Mouse (Mus musculus) forebrain, postnatal 0 days (tissue): ENCODE data around the gene Gm48551. TPM values are rescaled to one million over a fixed set of nuclear protein-coding genes. Genes with fewer than 3 reads are reported as not detected.

ENCODE experiments used
- ATAC-seq: fragments of 200-750 bp; cut with Nextera tagmentation; 2 replicates; pipeline ENCODE4 v1.8.0; 2017; ENCODE audit warnings: mild to moderate bottlenecking, moderate library complexity
- DNase-seq: peaks from one replicate; pipeline ENCODE4 v3.0.0-alpha.2; 2015
- H3K27ac ChIP-seq: fragments of 300-500 bp; sonication (generic); 2 replicates; pipeline ENCODE4 v1.5.1; 2014; ENCODE audit warnings: low read depth, mild to moderate bottlenecking, antibody characterized with exemption, low read length, moderate library complexity, mixed read lengths
- H3K27me3 ChIP-seq: fragments of 300-500 bp; sonication (generic); 2 replicates; pipeline ENCODE4 v1.6.1; 2014; ENCODE audit warnings: mild to moderate bottlenecking, low read length, mixed read lengths; ENCODE audit not compliant: insufficient read depth
- H3K36me3 ChIP-seq: fragments of 300-500 bp; sonication (generic); 2 replicates; pipeline ENCODE4 v1.6.1; 2014; ENCODE audit warnings: mild to moderate bottlenecking, moderate library complexity; ENCODE audit not compliant: insufficient read depth
- H3K4me1 ChIP-seq: fragments of 300-500 bp; sonication (generic); 2 replicates; pipeline ENCODE4 v1.6.1; 2014; ENCODE audit warnings: antibody characterized with exemption; ENCODE audit not compliant: insufficient read depth
- H3K4me2 ChIP-seq: fragments of 300-500 bp; sonication (generic); 2 replicates; pipeline ENCODE4 v1.6.1; 2014; ENCODE audit warnings: low read depth, mild to moderate bottlenecking, moderate library complexity
- H3K4me3 ChIP-seq: fragments of 300-500 bp; sonication (generic); 2 replicates; pipeline ENCODE4 v1.5.1; 2014; ENCODE audit warnings: low read depth, low read length, mixed read lengths
- H3K9ac ChIP-seq: fragments of 300-500 bp; sonication (generic); 2 replicates; pipeline ENCODE4 v1.6.1; 2014; ENCODE audit warnings: mild to moderate bottlenecking
- H3K9me3 ChIP-seq: fragments of 300-500 bp; sonication (generic); 2 replicates; pipeline ENCODE4 v1.6.1; 2016; ENCODE audit warnings: low read length
- CTCF ChIP-seq: sonication (generic); IDR thresholded peaks from 2 replicates; pipeline ENCODE4 v1.5.1; 2016; ENCODE audit warnings: antibody characterized with exemption, control low read depth, low read depth
- WGBS: fragments of 180-500 bp; shearing (Covaris S2); extraction: QIAGEN DNeasy Blood & Tissue Kit; methylation state at CpG from one replicate; pipeline ENCODE4 v1.1.7; 2014; 5-methylcytosine and 5-hydroxymethylcytosine counted together
- polyA plus RNA-seq: library from polyadenylated mRNA; unstranded; fragments of >200 nt; fragmentation: Nextera tagmentation; extraction: Ambion mirVana; gene quantifications from 2 replicates; pipeline ENCODE4 v1.2.1, GENCODE M21; 2015
- total RNA-seq: library from RNA; depleted of rRNA; stranded (reverse); fragments of >200 nt; gene quantifications from 2 replicates; pipeline ENCODE4 v1.2.3, GENCODE M21; 2014

Gene Gm48551
- total and polyA plus RNA-seq, 2 experiments from 2014 or later: 2.5 to 5.0 TPM

- ATAC-seq: no peak
- H3K9ac ChIP-seq: peak within 1 kb of the TSS; percentile 25
- H3K36me3 ChIP-seq: no peaks in the 10 kb centered on the region
- peaks cover 36% of the 10 kb centered on the region for H3K27me3 ChIP-seq
- no peak within 1 kb of the TSS for H3K27ac ChIP-seq
- H3K9me3 ChIP-seq: no peaks in the 10 kb centered on the region
- peak within 1 kb of the TSS; percentile 61 for H3K4me2 ChIP-seq
- DNase-seq: no peak
- H3K4me1 ChIP-seq: 0 out of 2 replicates have a peak, but pooled peaks cover 3% of the 10 kb centered on the region
- peak within 1 kb of the TSS; percentile 34 for H3K4me3 ChIP-seq
- 7% methylated on average over 56 of the region's 67 CpGs for WGBS
- TF ChIP-seq CTCF: no peak
Observed at GRCm38 (mm10) chr10:81342686-81343505, 41.4 kb upstream of the Gm48551 start, which contains the start of gene Gipc3. TSS of gene Gipc3 (minus strand) at chr10:81343266.

DNA sequence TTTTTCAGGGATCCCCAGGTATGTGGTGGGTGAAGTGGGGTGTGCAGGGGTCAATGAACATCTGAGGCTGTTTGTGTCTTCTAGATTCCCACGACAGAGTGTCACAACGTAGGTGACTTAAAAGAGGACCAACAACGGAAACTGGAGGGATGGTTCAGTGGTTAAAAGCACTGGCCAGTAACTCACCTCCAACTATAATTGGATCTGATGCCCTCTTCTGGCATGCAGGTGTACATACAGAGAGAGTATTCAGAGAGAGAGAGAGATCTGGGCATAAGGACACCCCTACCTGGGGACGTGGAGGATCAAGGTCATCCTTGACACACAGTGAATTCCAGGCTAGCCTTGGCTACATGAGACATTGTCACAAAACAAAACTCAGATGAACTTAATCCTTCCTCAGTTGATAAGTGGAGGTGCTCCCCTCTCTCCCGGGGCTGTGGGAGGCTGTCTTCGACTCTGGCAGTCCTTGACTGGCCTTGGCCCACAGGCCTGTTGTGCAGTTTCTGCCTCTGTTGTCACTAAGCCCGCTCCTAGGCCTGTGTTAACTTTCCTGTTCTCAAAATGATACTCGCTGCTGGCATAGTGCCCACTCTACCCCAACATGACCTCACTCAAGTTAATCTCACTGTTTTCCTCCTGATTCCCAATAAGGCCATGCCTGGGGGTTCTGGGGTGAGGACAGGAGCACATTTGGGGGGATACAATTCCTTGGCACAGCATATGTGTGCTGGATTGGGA is 39.7 kb upstream of the Gm48551 start:
- Histone ChIP-seq H3K9me3 (no peaks in the 10 kb centered on the region), H3K27me3 (peaks cover 36% of the 10 kb centered on the region), H3K9ac (no peak overlapping the region), H3K36me3 (no peaks in the 10 kb centered on the region), H3K4me1 (0 out of 2 replicates have a peak, but pooled peaks cover 3% of the 10 kb centered on the region), H3K27ac (no peak overlapping the region), H3K4me2 (no peak overlapping the region), H3K4me3 (no peak overlapping the region)
- 51% methylated on average over 8 of the region's 8 CpGs for WGBS
- TF ChIP-seq CTCF: peak; percentile 42
- no peak for DNase-seq
- no peak for ATAC-seq

DNA sequence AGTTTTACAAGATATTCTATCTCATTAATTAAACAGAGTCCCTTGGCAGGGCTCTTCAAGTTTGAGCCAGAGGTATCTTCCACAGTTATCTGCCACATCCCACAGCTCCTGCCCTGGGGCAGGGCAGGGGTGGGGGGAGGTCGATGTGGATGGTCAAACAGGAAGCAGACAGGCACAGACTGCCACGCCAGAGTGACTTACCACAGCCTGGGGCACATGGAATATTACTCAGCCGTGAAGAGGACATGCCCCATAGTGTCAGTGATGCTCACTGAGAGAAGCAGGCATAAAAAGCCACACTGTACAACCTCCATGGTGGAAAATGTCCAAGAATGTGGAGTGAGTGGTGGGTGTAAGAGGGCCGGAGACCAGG is 39.1 kb upstream of the Gm48551 start:
- 89% methylated on average over 4 of the region's 4 CpGs for WGBS
- Histone ChIP-seq H3K27me3 (peaks cover 36% of the 10 kb centered on the region), H3K9me3 (no peaks in the 10 kb centered on the region), H3K4me2 (no peak overlapping the region), H3K4me1 (0 out of 2 replicates have a peak, but pooled peaks cover 3% of the 10 kb centered on the region), H3K9ac (no peak overlapping the region), H3K4me3 (no peak overlapping the region), H3K36me3 (no peaks in the 10 kb centered on the region), H3K27ac (no peak overlapping the region)
- ATAC-seq (no peak), DNase-seq (no peak)
- TF ChIP-seq CTCF: no peak

GRCm38 (mm10) chr10:81346453-81347067 is 37.7 kb upstream of the Gm48551 start:
- ATAC-seq (peak; percentile 42), DNase-seq (peak; percentile 86)
- H3K36me3 ChIP-seq: no peaks in the 10 kb centered on the region
- TF ChIP-seq CTCF: peak; percentile 64
- H3K9ac ChIP-seq: peak overlapping the region; percentile 44
- H3K27ac ChIP-seq: no peak overlapping the region
- 8% methylated on average over 54 of the region's 55 CpGs for WGBS
- peaks cover 30% of the 10 kb centered on the region for H3K27me3 ChIP-seq
- 0 out of 2 replicates have a peak, but pooled peaks cover 3% of the 10 kb centered on the region for H3K4me1 ChIP-seq
- peak overlapping the region; percentile 63 for H3K4me2 ChIP-seq
- H3K4me3 ChIP-seq: peak overlapping the region; percentile 32
- H3K9me3 ChIP-seq: no peaks in the 10 kb centered on the region

DNA sequence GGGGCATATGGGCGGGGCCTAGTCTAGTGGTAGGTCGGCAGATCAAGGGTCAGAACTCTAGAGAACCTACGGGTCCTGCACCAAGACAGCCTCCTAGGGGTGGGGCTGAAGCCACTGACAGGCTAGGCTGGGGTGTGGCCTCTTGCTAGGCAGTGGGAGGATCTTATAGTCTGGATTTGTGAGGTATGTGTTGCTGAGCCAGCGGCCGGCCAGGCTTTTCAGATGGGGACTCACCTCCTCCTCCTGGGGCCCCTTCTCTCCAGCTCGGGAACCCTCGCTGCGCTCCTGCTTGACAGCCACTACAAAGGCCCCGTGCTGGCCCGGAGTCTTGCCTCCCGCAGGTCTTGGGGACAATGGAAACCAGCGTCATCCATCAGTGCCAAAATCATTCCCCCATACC is 35.1 kb upstream of the Gm48551 start:
- 0 out of 2 replicates have a peak, but pooled peaks cover 3% of the 10 kb centered on the region for H3K4me1 ChIP-seq
- no peak for DNase-seq
- TF ChIP-seq CTCF: no peak
- H3K4me3 ChIP-seq: no peak overlapping the region
- H3K27ac ChIP-seq: no peak overlapping the region
- no peak overlapping the region for H3K9ac ChIP-seq
- H3K9me3 ChIP-seq: no peaks in the 10 kb centered on the region
- H3K27me3 ChIP-seq: peaks cover 11% of the 10 kb centered on the region
- no peaks in the 10 kb centered on the region for H3K36me3 ChIP-seq
- WGBS: 9% methylated on average over 12 of the region's 12 CpGs
- no peak for ATAC-seq
- H3K4me2 ChIP-seq: no peak overlapping the region

GRCm38 (mm10) chr10:81349961-81350350 is 34.3 kb upstream of the Gm48551 start:
- Histone ChIP-seq H3K4me2 (peak overlapping the region; percentile 79), H3K9me3 (no peaks in the 10 kb centered on the region), H3K27ac (no peak overlapping the region), H3K9ac (peak overlapping the region; percentile 23), H3K36me3 (no peaks in the 10 kb centered on the region), H3K4me1 (0 out of 2 replicates have a peak, but pooled peaks cover 3% of the 10 kb centered on the region), H3K4me3 (peak overlapping the region; percentile 45), H3K27me3 (peaks cover 3% of the 10 kb centered on the region)
- no peak for DNase-seq
- ATAC-seq: no peak
- no peak for TF ChIP-seq CTCF
- WGBS: 6% methylated on average over 25 of the region's 29 CpGs
